Mouse (Mus musculus) heart, adult 2 months (tissue): ENCODE results near the gene Atf7ip. TPM values are rescaled to one million over a fixed set of nuclear protein-coding genes. Genes with fewer than 3 reads are reported as not detected.

Experiments used
- DNase-seq, 2 experiments: peaks; one replicate each; pipeline ENCODE4 v3.0.0; 2021
- H3K27ac ChIP-seq: fragments of 200-600 bp; 2 replicates; pipeline ENCODE4 v1.8.1; 2022
- H3K27me3 ChIP-seq: fragments of 200-500 bp; 2 replicates; pipeline ENCODE4 v1.6.1; 2012; ENCODE audit warnings: mild to moderate bottlenecking, low read length, inconsistent platforms, mixed read lengths; ENCODE audit not compliant: control insufficient read depth, insufficient read depth
- H3K36me3 ChIP-seq: fragments of 200-500 bp; 2 replicates; pipeline ENCODE4 v1.6.1; 2012; ENCODE audit warnings: low read length, inconsistent platforms; ENCODE audit not compliant: control insufficient read depth, insufficient read depth
- H3K4me1 ChIP-seq: fragments of 200-500 bp; 2 replicates; pipeline ENCODE4 v1.6.1; 2011; ENCODE audit warnings: low read length; ENCODE audit not compliant: control insufficient read depth, insufficient read depth
- H3K4me3 ChIP-seq: fragments of 200-600 bp; 2 replicates; pipeline ENCODE4 v1.8.1; 2022
- H3K79me2 ChIP-seq: fragments of 200-500 bp; replicated peaks from 2 replicates; pipeline ENCODE4 v1.6.1; 2012; ENCODE audit warnings: mild to moderate bottlenecking, inconsistent platforms, low read length, moderate library complexity, mixed read lengths; ENCODE audit not compliant: control insufficient read depth, insufficient read depth
- H3K9ac ChIP-seq: fragments of 200-500 bp; 2 replicates; pipeline ENCODE4 v1.6.1; 2012; ENCODE audit warnings: low read depth, mild to moderate bottlenecking, control low read depth, inconsistent platforms, low read length, mixed read lengths
- CTCF ChIP-seq: fragments of 200-600 bp; IDR thresholded peaks from 2 replicates; pipeline ENCODE4 v1.8.1; 2022; ENCODE audit warnings: antibody characterized with exemption, mild to moderate bottlenecking, moderate library complexity
- EP300 ChIP-seq: fragments of 200-500 bp; IDR thresholded peaks from 2 replicates; pipeline ENCODE4 v1.6.1; 2011; ENCODE audit warnings: low read depth, low read length, control low read depth; ENCODE audit not compliant: insufficient read depth
- POLR2A ChIP-seq: fragments of 200-500 bp; IDR thresholded peaks from 2 replicates; pipeline ENCODE4 v1.6.1; 2011; ENCODE audit warnings: mild to moderate bottlenecking, low read depth, low read length, control low read depth; ENCODE audit not compliant: insufficient read depth
- WGBS: fragments of 180-500 bp; shearing (Covaris S2); methylation state at CpG from one replicate; pipeline ENCODE4 v1.1.7; 2018; 5-methylcytosine and 5-hydroxymethylcytosine counted together
- intact Hi-C: fragments of 180-260 bp; cut with DNase I; formaldehyde crosslinking; loops from one replicate; pipeline ENCODE4 v1.15.1; 2025
- polyA plus RNA-seq: library from polyadenylated mRNA; depleted of rRNA; stranded (reverse); fragments of >200 nt; gene quantifications from 2 replicates; pipeline ENCODE4 v1.2.3, GENCODE M21; 2012
- total RNA-seq, 2 experiments: library from RNA; stranded (reverse); gene quantifications; 2 replicates each; pipeline ENCODE4 v1.2.3; 2021

The Atf7ip gene
- total and polyA plus RNA-seq, 3 experiments, result 21.4 to 88.0 (median 73.1) TPM

DNA sequence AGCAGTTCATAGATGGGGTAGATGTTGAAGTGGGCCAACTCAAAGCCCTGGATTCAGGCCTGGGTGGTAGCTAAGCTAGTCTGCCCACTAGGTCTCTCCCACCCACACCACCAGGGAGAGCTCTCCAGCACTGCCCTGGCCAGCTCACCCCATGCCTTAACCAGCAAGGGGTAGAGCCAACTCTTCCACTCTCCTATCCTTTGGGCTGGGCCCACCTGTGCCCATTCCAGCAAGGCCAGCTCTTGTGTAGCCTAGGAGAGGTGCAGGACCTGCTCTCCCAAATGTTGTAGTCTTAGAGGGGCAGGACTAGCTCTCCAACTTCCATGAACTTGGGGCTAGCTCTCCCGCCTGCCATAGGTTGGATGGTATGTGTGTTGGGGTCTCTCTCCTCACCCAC, 18.4 kb upstream of the Atf7ip start:
- Histone ChIP-seq H3K4me1 (peaks cover 4% of the 10 kb centered on the region), H3K9ac (no peak overlapping the region), H3K36me3 (no peaks in the 10 kb centered on the region), H3K27ac (no peak overlapping the region), H3K27me3 (no peaks in the 10 kb centered on the region), H3K79me2 (no peaks in the 10 kb centered on the region), H3K4me3 (no peak overlapping the region)
- TF ChIP-seq EP300 (no peak), CTCF (no peak), POLR2A (no peak)
- 100% methylated on average over 1 of the region's 1 CpGs for WGBS
- no peak for DNase-seq
- intact Hi-C loops, result no loop called here

DNA sequence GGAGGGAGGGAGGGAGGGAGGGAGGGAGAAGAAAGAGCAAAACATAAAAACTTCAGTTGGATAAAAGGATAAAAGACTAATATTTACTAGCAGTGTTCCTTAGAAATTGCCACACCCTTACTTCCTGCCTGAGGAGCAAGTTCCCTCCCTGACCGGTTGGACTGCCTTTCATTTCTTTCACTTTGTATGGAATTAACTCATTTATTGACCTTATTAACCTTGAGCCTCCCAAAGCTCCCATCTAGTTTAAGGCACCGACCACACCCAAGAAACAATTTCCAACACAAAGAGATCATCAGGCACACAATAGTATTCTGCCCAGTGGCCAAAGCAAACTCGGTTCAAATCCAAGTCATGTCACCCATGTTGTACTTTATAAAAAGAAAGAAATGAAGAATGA, 16.1 kb upstream of the Atf7ip start:
- H3K4me1 ChIP-seq, result peaks cover 6% of the 10 kb centered on the region
- DNase-seq, result no peak
- WGBS, result 44% methylated on average over 3 of the region's 3 CpGs
- no peak overlapping the region for H3K4me3 ChIP-seq
- intact Hi-C loops, result loop anchor here (2.0 kb wide), 1 partner anchor 19 kb away; no protein-coding TSS in a partner anchor
- TF ChIP-seq EP300 (no peak), CTCF (no peak), POLR2A (no peak)
- no peak overlapping the region for H3K9ac ChIP-seq
- no peaks in the 10 kb centered on the region for H3K36me3 ChIP-seq
- no peaks in the 10 kb centered on the region for H3K27me3 ChIP-seq
- no peaks in the 10 kb centered on the region for H3K79me2 ChIP-seq
- H3K27ac ChIP-seq, result no peak overlapping the region

DNA sequence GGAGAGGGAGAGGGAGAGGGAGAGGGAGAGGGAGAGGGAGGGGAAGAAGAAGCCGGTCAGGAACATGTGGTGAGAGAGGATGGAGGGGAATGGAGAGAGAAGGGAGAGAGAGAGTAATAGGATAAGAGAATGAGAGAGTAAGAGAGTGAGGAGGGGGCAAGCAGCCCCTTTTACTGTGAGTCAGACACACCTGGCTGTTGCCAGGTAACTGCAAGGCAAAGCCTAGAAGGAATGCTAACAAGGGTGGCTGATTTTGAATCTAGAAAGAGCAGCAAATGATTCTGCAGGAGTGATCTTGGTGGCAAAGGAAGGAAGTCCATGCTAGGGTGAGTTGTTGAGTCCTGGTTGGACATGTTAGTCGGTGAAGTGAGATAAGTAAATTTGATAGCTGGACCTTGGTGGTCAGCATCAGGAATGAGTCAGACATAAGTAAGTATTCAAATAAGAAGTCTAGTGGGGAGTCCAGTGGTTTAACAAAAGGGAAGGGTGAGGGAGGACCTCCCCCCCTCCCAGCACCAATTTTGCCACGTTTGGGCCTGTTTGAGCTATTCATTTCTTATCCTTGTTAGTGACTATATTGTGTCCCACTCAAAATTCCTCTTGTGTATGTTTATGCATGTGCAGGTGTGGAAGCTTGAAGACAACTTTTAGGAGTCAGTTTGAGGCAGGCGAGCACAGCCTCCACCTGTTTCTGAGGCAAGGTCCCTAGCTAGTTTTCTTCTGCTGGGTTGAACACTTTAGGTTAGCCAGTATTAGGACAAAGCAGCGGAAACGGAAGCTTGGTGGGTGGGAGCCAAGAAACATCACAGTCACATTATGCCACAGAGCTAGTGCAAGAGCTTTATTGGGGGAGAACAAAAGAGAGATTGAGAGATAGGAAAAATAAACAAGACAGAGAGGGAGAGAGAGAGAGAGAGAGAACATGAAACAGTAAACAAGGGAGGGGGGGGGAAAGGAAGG, 15.2 kb upstream of the Atf7ip start:
- no peak overlapping the region for H3K27ac ChIP-seq
- no peaks in the 10 kb centered on the region for H3K27me3 ChIP-seq
- 53% methylated on average over 6 of the region's 6 CpGs for WGBS
- TF ChIP-seq POLR2A (no peak), EP300 (no peak), CTCF (no peak)
- H3K4me3 ChIP-seq, result no peak overlapping the region
- peaks cover 6% of the 10 kb centered on the region for H3K4me1 ChIP-seq
- no peaks in the 10 kb centered on the region for H3K79me2 ChIP-seq
- H3K36me3 ChIP-seq, result no peaks in the 10 kb centered on the region
- no peak overlapping the region for H3K9ac ChIP-seq
- no peak for DNase-seq
- intact Hi-C loops, result loop anchor here (2.0 kb wide), 1 partner anchor 20 kb away; no protein-coding TSS in a partner anchor

DNA sequence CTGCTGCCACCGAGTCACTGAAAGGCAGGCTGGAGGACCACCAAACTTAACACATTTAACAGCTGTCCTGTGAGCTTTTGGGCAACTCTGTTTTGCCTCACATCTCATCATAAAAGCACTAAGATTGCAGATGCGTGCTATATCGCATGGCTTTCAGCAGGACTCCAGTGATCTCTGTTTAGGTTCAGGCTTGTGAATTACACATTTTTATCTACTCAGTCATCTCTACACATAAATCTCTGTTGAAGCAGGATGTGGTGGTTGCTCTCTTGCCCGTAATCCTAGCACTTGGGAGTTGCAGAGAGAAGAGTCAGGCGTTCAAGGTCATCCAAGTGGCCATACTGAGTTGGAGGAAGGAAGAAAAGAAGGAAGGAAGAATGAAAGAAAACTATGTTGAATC, 14.3 kb upstream of the Atf7ip start:
- peaks cover 6% of the 10 kb centered on the region for H3K4me1 ChIP-seq
- H3K36me3 ChIP-seq, result no peaks in the 10 kb centered on the region
- H3K27ac ChIP-seq, result no peak overlapping the region
- no peak for TF ChIP-seq CTCF
- TF ChIP-seq EP300, result no peak
- TF ChIP-seq POLR2A, result no peak
- H3K4me3 ChIP-seq, result no peak overlapping the region
- intact Hi-C loops, result loop anchor here (2.0 kb wide), 1 partner anchor 21 kb away; no protein-coding TSS in a partner anchor
- H3K9ac ChIP-seq, result no peak overlapping the region
- 70% methylated on average over 5 of the region's 5 CpGs for WGBS
- H3K27me3 ChIP-seq, result no peaks in the 10 kb centered on the region
- H3K79me2 ChIP-seq, result no peaks in the 10 kb centered on the region
- DNase-seq, result no peak

DNA sequence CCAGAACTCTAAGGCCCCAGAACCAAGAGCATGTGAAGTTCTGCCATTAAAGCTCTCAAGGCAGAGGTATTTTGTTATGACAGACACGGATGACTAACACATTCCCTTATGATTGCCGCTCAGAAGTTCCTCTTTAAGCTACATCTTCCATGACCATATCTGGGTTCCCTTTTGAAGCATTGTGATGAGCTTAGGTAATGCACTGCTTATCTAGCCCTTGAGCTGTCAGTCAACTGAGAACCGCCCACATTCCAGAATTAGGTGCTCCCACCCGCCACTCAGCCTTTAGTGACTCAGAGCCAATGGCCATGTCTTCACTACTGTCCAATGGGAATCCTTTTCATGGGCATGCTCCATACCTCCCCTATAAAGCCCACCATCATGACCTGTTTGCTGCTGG, 13.7 kb upstream of the Atf7ip start:
- Histone ChIP-seq H3K36me3 (no peaks in the 10 kb centered on the region), H3K4me1 (peaks cover 6% of the 10 kb centered on the region), H3K27me3 (no peaks in the 10 kb centered on the region), H3K9ac (no peak overlapping the region), H3K27ac (no peak overlapping the region), H3K4me3 (no peak overlapping the region), H3K79me2 (no peaks in the 10 kb centered on the region)
- intact Hi-C loops, result no loop called here
- WGBS, result 61% methylated on average over 4 of the region's 4 CpGs
- DNase-seq, result no peak
- TF ChIP-seq CTCF, result no peak
- no peak for TF ChIP-seq EP300
- TF ChIP-seq POLR2A, result no peak

DNA sequence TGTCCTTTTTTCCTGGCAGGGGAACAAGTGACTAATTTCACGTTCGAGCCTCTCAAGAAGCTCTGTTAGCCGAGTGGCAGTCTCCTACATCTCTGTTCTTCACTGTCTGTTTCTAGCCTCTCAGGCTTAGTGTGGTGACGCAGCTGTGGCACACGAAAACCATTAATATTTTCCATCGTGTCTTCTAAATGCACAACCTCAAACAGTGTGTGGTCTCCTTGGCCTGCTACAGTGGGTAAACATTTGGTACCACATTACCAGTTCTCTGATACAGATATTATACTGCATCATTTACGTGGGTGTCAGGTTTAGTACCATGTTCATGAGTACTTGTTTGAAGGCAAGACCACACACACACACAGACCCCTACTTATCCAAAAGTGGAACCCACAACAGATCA, 12.5 kb upstream of the Atf7ip start:
- peaks cover 6% of the 10 kb centered on the region for H3K4me1 ChIP-seq
- no peak overlapping the region for H3K27ac ChIP-seq
- no peaks in the 10 kb centered on the region for H3K79me2 ChIP-seq
- DNase-seq, result no peak
- TF ChIP-seq POLR2A, result no peak
- no peaks in the 10 kb centered on the region for H3K36me3 ChIP-seq
- no peaks in the 10 kb centered on the region for H3K27me3 ChIP-seq
- H3K4me3 ChIP-seq, result no peak overlapping the region
- 92% methylated on average over 7 of the region's 7 CpGs for WGBS
- H3K9ac ChIP-seq, result no peak overlapping the region
- intact Hi-C loops, result no loop called here
